Mouse (Mus musculus) brain, embryonic 14.5 days (tissue): ENCODE data around the gene Akip1.

Experiments used
- CTCF ChIP-seq: fragments of 200-500 bp; IDR thresholded peaks from 2 replicates; pipeline ENCODE4 v1.5.1; 2012; ENCODE audit warnings: inconsistent platforms, mild to moderate bottlenecking, moderate library complexity, borderline replicate concordance; ENCODE audit not compliant: insufficient read depth, insufficient read length; ENCODE audit errors: extremely low read depth
- POLR2A ChIP-seq: fragments of 200-500 bp; IDR thresholded peaks from 2 replicates; pipeline ENCODE4 v1.6.1; 2012; ENCODE audit warnings: mild to moderate bottlenecking, inconsistent platforms, borderline replicate concordance; ENCODE audit not compliant: poor library complexity, insufficient read depth, insufficient read length, severe bottlenecking; ENCODE audit errors: extremely low read depth

- TF ChIP-seq CTCF, result no peak
- TF ChIP-seq POLR2A, result no peak
Observed at GRCm38 (mm10) chr7:109654871-109655270, 48.6 kb upstream of the Akip1 start.
